Mouse (Mus musculus): ENCODE results near the gene Krtap17-1.

Gene Krtap17-1

DNA sequence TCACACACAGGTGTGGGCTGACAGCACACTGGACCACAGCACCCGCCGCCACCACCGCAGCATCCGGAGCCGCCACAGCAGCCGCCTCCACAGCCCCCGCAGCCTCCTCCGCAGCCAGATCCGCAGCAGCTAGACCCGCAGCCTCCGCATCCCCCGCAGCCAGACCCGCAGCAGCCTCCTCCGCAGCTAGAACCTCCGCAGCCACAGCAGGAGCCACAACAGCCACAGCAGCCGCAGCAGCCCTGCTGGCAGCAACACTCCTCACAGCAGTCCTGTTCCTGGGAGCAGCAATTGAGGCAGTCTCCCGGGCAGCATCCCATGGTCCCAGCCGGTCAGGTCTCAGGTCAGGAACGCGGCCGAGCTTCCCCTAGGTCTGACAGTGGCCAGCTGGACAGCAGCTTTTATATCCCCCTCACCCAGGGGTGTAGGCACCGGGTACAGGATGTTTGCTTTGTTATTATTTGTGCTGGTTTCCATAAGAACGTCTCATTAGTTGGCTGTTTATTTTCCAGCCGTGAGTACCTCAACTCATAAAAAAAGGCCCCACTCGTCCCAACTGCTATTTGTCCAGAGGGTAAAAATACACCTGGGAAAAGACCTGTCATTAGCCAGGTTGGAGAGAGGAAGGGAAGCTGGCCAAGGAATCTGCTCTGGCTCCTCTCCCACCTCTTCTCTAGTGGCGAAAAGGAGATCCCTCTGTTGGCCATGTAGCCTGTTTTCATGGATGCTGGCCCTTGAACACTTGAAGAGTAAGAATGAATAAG, at the start of gene Krtap17-1:
Gene Krtap17-1, minus strand, starts transcription at position 375 of the 764 bp plus-strand sequence.
- DNase-seq (ENCODE audit: extremely low spot score, low read depth, low spot score): no peak

DNA sequence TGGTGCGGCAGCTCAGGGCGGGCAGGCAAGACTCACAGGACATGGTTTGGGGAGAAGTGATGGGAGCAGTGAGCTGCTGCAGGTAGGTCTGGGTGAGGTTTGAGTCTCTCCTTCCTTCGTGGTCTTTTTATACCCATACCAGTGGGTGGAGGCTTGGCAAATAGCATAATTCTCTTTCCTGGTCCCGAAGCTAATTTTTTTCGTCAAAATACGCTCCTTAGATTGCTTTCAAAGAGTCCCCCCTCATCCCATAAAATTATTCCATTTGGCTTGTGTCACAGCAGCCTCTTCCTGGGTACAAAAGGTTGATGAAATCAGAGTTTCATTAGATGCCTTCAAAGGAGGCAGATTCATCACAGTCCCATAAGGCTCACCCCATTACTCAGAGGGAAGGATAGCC, 47.7 kb upstream of the Krtap17-1 start, which contains the start of gene Krt34:
Gene Krt34, minus strand, starts transcription at position 101 of the 400 bp plus-strand sequence.
- no peak for DNase-seq (ENCODE audit: extremely low spot score, low read depth, low spot score)

GRCm38 (mm10) chr11:100029768-100030167, 36.0 kb upstream of the Krtap17-1 start, which contains the start of gene Krt33b:
Gene Krt33b (minus strand): TSS chr11:100029868.
- DNase-seq (ENCODE audit: extremely low spot score, low read depth, low spot score): no peak

- no peak for DNase-seq (ENCODE audit: extremely low spot score, low read depth, low spot score)
These were observed 27.6 kb upstream of the Krtap17-1 start for GRCm38 (mm10) chr11:100021438-100021837.

DNA sequence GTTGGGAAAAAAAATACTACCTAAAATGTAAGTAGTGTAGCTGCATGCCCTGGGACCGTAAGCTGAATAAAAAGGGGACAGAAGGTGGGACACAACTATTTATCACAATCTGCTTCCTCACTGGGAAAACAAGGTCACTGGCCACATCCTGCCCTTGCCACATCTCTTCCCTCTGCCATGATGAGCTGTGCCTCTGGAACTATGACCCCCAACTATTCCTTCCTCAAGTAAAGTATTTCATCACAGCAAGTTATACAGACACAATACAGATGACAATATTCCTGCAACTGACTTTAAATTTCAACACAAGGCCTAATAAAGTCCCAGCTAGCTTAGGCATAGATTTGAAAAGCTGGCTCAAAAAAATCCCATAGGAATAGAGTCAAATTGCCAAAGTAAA, 25.7 kb upstream of the Krtap17-1 start:
- DNase-seq (ENCODE audit: extremely low spot score, low read depth, low spot score): no peak

GRCm38 (mm10) chr11:100016112-100016511, 22.3 kb upstream of the Krtap17-1 start, which contains the start of gene Krt33a:
Gene Krt33a (minus strand): TSS chr11:100016212.
- no peak for DNase-seq (ENCODE audit: extremely low spot score, low read depth, low spot score)

DNA sequence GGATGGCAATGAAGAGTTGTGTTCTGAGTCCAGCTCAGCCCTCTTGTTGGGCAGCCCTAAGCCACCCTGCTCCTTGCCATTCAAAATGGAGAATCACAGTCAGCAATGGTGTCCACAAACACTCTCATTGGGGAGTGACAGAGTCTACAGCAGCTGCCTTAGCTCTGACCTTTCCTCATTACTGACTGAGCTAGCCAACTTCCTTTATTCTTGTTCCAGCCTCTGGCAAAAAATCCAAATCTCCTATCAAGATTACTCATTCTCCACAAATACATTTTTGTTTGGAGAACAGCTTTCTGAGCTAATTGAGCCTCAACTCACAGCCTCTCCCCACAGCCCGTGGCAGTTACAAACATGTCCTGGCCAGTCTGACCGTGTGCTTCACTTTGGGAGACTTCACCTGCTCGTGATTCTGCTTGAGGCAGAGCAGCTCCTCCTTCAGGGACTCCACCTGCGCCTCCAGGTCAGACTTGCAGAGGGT, 19.9 kb upstream of the Krtap17-1 start:
- no peak for DNase-seq (ENCODE audit: extremely low spot score, low read depth, low spot score)

DNA sequence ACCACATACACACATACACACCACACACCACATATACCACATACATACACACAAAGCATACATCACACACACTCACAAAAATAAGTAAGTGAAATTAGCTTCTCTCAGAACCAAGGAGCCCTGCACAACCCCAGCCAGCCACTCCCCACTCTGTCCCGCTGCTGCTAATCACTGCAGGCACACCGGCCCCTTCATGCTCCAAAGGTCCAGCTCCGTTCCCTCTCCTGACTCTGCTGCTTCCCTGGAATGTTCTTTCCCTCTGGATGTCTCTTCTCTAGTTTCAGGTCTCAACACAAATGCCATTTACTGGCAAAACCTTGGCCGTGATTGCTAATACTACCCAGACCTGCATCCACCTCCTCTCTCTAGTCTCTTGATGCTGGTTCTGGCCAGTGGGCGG, 16.9 kb upstream of the Krtap17-1 start:
- DNase-seq (ENCODE audit: extremely low spot score, low read depth, low spot score): no peak

DNA sequence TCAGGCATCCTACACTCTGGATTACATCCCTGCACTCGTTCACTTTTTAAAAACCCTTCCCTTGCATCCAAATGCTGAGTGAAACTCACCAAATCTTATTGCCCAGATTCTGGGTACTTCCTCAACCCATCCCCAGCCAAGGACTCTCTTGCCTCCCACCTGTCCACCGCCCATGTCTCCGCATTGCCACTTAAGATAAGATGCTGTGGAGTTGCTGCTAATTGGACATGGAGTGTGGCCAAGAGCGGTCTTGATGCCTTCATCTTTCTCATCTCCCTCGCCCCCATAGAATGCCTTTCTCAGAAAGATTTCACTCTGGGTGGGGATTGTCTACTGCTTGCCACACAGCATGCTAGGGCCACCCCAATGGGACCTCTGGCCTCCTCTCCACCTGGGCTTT, 14.5 kb upstream of the Krtap17-1 start:
- no peak for DNase-seq (ENCODE audit: extremely low spot score, low read depth, low spot score)

DNA sequence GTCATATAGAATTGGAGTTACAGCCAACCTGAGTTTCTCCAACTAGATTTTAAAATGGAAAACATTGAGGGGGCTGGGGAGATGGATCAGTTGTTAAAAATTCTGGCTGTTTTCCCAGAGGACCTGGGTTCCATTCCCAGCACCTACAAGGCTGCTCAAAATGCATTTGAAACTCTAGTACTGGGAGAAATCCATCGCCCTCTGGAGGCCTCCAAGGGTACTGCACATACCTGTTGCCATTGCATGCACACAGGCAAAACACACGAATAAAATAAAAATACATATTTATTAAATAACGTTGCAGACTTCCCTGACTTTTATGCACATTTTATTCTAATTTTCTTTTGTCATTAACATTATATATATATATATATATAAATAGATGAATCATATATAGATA, 12.8 kb upstream of the Krtap17-1 start:
- DNase-seq (ENCODE audit: extremely low spot score, low read depth, low spot score): no peak

GRCm38 (mm10) chr11:100005905-100006304, 12.1 kb upstream of the Krtap17-1 start:
- no peak for DNase-seq (ENCODE audit: extremely low spot score, low read depth, low spot score)

DNA sequence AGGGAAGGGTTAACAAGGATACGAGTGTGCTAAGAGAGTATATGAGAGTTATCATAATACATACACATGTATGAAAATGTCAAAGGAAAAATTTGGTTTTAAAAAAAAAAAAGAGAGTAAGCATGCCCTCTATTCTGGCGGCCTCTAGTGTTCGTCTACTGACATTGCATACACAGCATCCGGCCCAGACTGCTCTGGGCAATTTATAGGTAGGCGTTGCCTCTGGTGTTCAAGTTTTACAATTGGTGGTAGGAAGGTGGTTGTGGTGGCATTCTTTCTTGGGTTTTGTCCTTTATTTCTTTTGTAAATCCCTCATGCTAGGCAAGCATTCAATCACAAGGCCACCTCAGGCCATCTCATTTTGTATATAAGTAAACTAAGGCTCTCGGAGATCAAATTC, 11.1 kb upstream of the Krtap17-1 start:
- no peak for DNase-seq (ENCODE audit: extremely low spot score, low read depth, low spot score)

- DNase-seq (ENCODE audit: extremely low spot score, low read depth, low spot score): no peak
These were observed 5.3 kb upstream of the Krtap17-1 start for GRCm38 (mm10) chr11:99999091-99999490.

DNA sequence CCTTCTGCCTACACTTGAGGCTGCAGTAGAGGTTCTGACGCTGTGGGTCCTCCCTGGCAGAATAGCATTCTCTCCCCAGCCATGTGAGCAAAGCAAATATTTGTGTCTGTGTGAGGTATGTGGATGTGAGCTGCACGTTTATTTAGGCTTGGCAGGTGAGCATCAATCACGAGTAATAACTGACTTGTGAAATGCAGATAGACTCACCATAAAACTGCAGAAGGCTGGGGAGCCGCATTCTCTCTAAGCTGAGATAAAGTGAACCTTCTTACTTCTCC, 529 bp upstream of the Krtap17-1 start:
- DNase-seq (ENCODE audit: extremely low spot score, low read depth, low spot score): no peak

DNA sequence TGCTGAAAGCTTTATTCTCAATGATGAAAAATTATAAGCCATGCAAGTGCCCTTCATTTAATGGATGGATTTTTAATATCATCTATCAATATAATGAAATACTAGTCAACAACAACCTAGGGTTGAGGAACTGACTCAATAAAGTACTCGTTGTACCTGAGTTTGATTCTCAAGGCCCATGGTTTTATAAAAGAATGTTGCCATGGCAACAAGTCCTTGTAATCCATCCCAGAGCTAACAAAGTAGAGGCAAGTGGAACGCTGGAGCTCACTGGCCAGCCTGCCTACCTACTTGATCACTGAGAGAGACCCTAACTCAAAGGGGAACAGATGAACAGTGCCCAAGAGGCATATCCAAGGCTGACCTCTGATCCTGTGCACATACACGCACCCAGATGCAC, 3.2 kb downstream of the Krtap17-1 start:
- DNase-seq (ENCODE audit: extremely low spot score, low read depth, low spot score): no peak

- DNase-seq (ENCODE audit: extremely low spot score, low read depth, low spot score): no peak
These were observed 3.9 kb downstream of the Krtap17-1 start for GRCm38 (mm10) chr11:99989881-99990405.

- DNase-seq (ENCODE audit: extremely low spot score, low read depth, low spot score): no peak
These were observed 5.3 kb downstream of the Krtap17-1 start for GRCm38 (mm10) chr11:99988530-99988929.

GRCm38 (mm10) chr11:99986180-99986647, 7.6 kb downstream of the Krtap17-1 start, which contains the start of gene Krtap16-1:
Gene Krtap16-1 (minus strand): TSS chr11:99986597.
- DNase-seq (ENCODE audit: extremely low spot score, low read depth, low spot score): no peak

- DNase-seq (ENCODE audit: extremely low spot score, low read depth, low spot score): no peak
These were observed 8.3 kb downstream of the Krtap17-1 start for GRCm38 (mm10) chr11:99985291-99986092.

DNA sequence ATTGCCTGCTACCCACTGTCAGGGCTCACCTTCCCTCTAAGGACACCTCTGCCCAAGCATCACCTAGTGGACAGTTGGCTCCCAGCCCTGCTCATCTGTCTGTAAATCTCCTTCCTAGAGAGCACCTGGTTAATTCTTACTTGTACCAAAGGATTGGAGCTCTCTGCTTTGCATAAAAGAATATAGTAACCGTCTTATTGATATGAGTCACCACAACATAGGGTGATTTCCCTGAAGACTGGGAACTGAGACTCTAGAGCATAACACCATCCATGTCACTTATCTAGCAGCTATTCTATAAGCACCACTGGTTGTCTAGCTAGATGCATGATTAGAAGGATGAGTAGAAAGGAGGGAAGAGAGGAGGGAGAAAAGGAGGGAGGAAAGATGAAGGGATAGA, 10.4 kb downstream of the Krtap17-1 start:
- no peak for DNase-seq (ENCODE audit: extremely low spot score, low read depth, low spot score)

DNA sequence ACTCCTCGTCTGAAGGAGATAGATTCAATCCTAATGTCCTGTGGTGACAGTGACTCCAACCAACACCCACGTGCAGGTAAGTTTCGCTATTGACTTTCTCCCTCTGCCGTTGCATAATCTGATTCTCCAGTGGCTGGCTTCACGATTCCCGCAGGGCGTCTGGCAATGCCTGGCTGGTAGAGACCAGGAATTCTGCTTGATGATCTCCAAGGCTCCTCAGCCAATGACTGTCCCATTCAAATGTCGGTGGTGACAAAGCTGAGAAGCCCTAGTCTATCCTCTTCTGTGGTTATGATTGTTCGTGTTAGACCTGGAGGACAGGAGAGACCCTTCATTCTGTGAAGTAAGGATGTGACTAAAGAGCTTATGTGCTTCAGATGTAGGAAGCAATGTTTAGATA, 11.1 kb downstream of the Krtap17-1 start:
- no peak for DNase-seq (ENCODE audit: extremely low spot score, low read depth, low spot score)

- DNase-seq (ENCODE audit: extremely low spot score, low read depth, low spot score): no peak
These were observed 14.8 kb downstream of the Krtap17-1 start, which contains the start of gene Krtap29-1 for GRCm38 (mm10) chr11:99978953-99979352. Gene Krtap29-1 (minus strand): TSS chr11:99979053.

All from hindlimb bud, embryonic 11.5 days (tissue).